Mouse (Mus musculus): ENCODE measurements around the gene Pou3f3. TPM values are rescaled to one million over a fixed set of nuclear protein-coding genes. Genes with fewer than 3 reads are reported as not detected.

The Pou3f3 gene
- total RNA-seq, 2 experiments from 2014 or later = not detected

DNA sequence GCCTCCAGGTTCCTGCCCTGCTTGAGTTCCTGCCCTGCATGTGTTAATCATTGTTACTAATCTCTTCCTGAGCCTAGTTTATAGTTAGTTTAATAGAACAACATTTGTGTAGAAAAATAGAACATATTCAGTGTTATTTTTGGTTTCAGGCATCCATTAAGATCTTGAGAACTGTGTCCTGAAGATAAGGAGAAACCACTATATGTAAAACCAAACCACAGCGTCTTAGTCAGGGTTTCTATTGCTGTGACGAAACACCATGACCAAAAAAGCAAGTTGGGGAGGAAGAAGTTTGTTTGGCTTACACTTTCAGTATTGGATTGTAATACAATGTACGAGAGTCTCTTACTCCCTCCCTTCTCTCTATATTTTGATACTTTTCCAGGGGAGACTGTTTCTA lies 49.5 kb downstream of the Pou3f3 start:
- no peak for DNase-seq

DNA sequence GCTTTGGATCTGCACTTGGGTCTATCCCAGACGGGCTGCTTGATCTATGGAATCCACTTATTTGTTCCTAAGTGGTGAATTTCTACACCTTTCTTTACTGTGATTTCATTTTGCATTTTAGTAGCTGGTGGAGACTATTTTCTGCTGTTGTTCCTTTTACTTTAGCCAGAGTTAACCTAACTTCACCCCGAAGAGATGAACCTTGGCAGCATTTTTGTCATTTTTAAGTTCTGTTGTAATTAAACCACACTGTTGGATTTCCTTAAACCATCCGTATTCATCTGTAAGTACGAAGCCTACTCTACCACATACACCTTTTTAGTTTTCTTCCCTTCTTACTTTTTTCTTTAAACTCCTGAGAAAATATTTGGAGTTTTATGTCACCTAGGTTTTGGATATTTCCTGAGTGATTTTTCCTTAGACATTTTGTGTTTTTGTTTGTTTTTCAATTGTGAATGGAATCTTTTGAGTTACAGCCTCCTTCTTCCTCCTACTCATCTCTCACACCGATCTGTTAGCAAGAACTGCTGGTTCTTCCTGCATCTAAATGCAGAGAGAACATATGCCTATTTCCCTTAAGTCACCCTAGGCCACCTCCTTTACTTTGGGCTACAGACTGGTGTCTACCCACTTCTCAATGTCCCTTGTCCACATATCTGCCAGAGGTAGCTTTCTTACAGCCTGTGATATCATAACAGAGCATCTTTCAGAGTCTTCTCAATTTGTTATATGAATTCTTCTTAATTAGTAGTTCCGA lies 54.1 kb downstream of the Pou3f3 start:
- intact Hi-C loops (cut with DNase I) = no loop called here
- no peak for DNase-seq

More for the DNA sequence above, 49.5 kb downstream of the Pou3f3 start:
- intact Hi-C loops (cut with DNase I) = no loop called here

Other genes with a start within 250 kb of the Pou3f3 start
- gene Mrps9, start 155.5 kb downstream of the Pou3f3 start, total RNA-seq (2021) = 10 to 100 TPM; 97.4 to 99.6 TPM

Data from heart, postnatal 14 days (tissue).